Mouse (Mus musculus): Measurements from ENCODE around the gene Mut. TPM values are rescaled to one million over a fixed set of nuclear protein-coding genes. Genes with fewer than 3 reads are reported as not detected.
A peak's percentile ranks its signal among the peaks of the same experiment; 100 is the strongest.

The Mut gene
- total RNA-seq (2021) = 10 to 100 TPM; 30.1 to 30.8 TPM
- long read RNA-seq, experiment 1, transcript Mut-201 (13 exons, 3,674 nt) = major isoform, 22 of 26 reads
- long read RNA-seq, experiment 1, partial matches to known transcripts = 1 of 26 reads
- long read RNA-seq, experiment 1, other reads (novel, unspliced or antisense) = 3 of 26 reads
- long read RNA-seq, experiment 2, transcript Mut-201 (13 exons, 3,674 nt) = major isoform, 20 of 25 reads
- long read RNA-seq, experiment 2, partial matches to known transcripts = 2 of 25 reads
- long read RNA-seq, experiment 2, other reads (novel, unspliced or antisense) = 3 of 25 reads

- peak; percentile 95 to 99 for DNase-seq (ENCODE audit: low spot score in 2 of 2)
Observed at GRCm38 (mm10) chr17:40934420-40935231, at the start of gene Mut, which contains the start of gene Cenpq. Mut (plus strand) TSS chr17:40934685. Cenpq (minus strand) TSS chr17:40935047.

GRCm38 (mm10) chr17:40885155-40885554, 49.3 kb upstream of the Mut start:
- DNase-seq (ENCODE audit: low spot score in 2 of 2) = no peak

GRCm38 (mm10) chr17:40887849-40888536, 46.5 kb upstream of the Mut start:
- DNase-seq (ENCODE audit: low spot score in 2 of 2) = no peak

GRCm38 (mm10) chr17:40896863-40897262, 37.6 kb upstream of the Mut start:
- DNase-seq (ENCODE audit: low spot score in 2 of 2) = no peak

- no peak for DNase-seq (ENCODE audit: low spot score in 2 of 2)
Observed at GRCm38 (mm10) chr17:40899783-40900363, 34.6 kb upstream of the Mut start.

- DNase-seq (ENCODE audit: low spot score in 2 of 2) = no peak
Observed at GRCm38 (mm10) chr17:40903345-40903744, 31.1 kb upstream of the Mut start.

GRCm38 (mm10) chr17:40904056-40904597, 30.4 kb upstream of the Mut start:
- DNase-seq (ENCODE audit: low spot score in 2 of 2) = no peak

- DNase-seq (ENCODE audit: low spot score in 2 of 2) = no peak
Observed at GRCm38 (mm10) chr17:40904721-40905154, 29.7 kb upstream of the Mut start.

GRCm38 (mm10) chr17:40914250-40914649, 20.2 kb upstream of the Mut start, which contains the start of gene Glyatl3:
Glyatl3 (minus strand) TSS chr17:40914350.
- no peak for DNase-seq (ENCODE audit: low spot score in 2 of 2)

- no peak for DNase-seq (ENCODE audit: low spot score in 2 of 2)
Observed at GRCm38 (mm10) chr17:40915499-40915898, 19.0 kb upstream of the Mut start.

GRCm38 (mm10) chr17:40933985-40934384, 500 bp upstream of the Mut start:
- DNase-seq (ENCODE audit: low spot score in 2 of 2) = no peak

- no peak for DNase-seq (ENCODE audit: low spot score in 2 of 2)
Observed at GRCm38 (mm10) chr17:40948518-40948917, 14.0 kb downstream of the Mut start.

- no peak for DNase-seq (ENCODE audit: low spot score in 2 of 2)
Observed at GRCm38 (mm10) chr17:40977914-40978313, 43.4 kb downstream of the Mut start.

- no peak for DNase-seq (ENCODE audit: low spot score in 2 of 2)
Observed at GRCm38 (mm10) chr17:40992102-40992501, 57.6 kb downstream of the Mut start.

Other genes with a start within 250 kb of the Mut start
- not detected for gene Esp1, start 207.6 kb upstream of the Mut start, total RNA-seq (2021)
- gene Crisp2, start 127.7 kb upstream of the Mut start, total RNA-seq (2021) = not detected
- under 1 TPM in 1 of 2 experiments, not detected in 1; 0.65 TPM for gene Rhag, start 123.6 kb upstream of the Mut start, total RNA-seq (2021)
- under 1 TPM; 0.16 to 0.49 TPM for gene 9130008F23Rik, start 54.1 kb upstream of the Mut start, total RNA-seq (2021)
- not detected for gene Glyatl3, start 20.3 kb upstream of the Mut start, total RNA-seq (2021)
- gene Cenpq, start 362 bp downstream of the Mut start, total RNA-seq (2021) = 1 to 10 TPM; 7.7 to 9.8 TPM